Comparison of ENCODE assay signal across 14 mouse cellular contexts in the genomic region with DNA sequence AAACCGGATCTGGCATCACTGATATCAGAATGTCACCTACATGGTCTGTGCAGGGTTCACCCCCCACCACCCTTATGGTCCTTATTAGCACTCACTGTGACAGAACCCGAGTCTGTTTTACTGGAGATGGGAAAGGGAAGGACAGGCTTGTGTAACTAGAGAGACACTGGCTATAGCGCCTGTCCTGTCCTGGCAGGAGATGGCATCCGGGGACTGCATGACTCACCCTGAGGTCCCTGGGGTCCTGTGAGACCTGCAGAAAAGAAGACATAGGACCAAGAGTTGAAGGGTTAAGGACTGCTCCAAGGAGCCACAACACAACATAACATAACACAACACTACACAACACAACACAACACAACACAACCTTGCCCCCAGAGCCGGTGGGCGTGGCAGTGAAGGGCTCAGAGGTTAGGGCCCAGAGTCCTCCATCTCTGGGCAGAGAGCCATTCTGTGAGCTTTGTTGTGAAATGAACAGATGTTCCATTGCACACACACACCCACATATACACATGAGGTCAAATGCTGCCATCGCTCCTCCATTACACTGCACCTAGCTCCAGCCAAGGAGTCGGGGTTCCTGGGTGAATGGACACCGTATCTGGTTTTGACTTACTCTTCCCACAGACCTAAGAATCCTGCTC. TPM values are rescaled to one million over a fixed set of nuclear protein-coding genes. Genes with fewer than 3 reads are reported as not detected.
DNase-seq lines count a peak whose midpoint lies in the region; ATAC-seq lines count a peak whose summit lies in the region.
"Had no signal": no experiment of that assay in that cellular context is flagged by ENCODE, and none has a peak within 500 bp of the region (broad histone marks: within the 10 kb centered on the region; RNA-seq: fewer than 3 reads in every experiment).

No protein-coding gene starts in this region.

- 89% methylated on average over 9 of the region's 9 CpGs for WGBS in hindbrain, embryonic 15.5 days
- 90% methylated on average over 9 of the region's 9 CpGs for WGBS in hindbrain, embryonic 10.5 days
- 81% methylated on average over 9 of the region's 9 CpGs for WGBS in embryonic facial prominence, embryonic 15.5 days

- no peak overlapping the region for H3K4me3 ChIP-seq in hindbrain, embryonic 15.5 days
- H3K4me3 ChIP-seq in hindbrain, embryonic 10.5 days: no peak overlapping the region
- no peak overlapping the region for H3K4me3 ChIP-seq in embryonic facial prominence, embryonic 15.5 days (replicated peaks)
- H3K4me3 ChIP-seq: layer of hippocampus, adult 2 months had no signal

- H3K9ac ChIP-seq in hindbrain, embryonic 15.5 days: no peak overlapping the region
- H3K9ac ChIP-seq in embryonic facial prominence, embryonic 15.5 days: no peak overlapping the region

- no peak overlapping the region for H3K4me2 ChIP-seq in hindbrain, embryonic 15.5 days
- no peak overlapping the region for H3K4me2 ChIP-seq in embryonic facial prominence, embryonic 15.5 days (replicated peaks)

- peaks cover 6% of the 10 kb centered on the region for H3K4me1 ChIP-seq in hindbrain, embryonic 15.5 days (replicated peaks)
- peaks cover 22% of the 10 kb centered on the region for H3K4me1 ChIP-seq in hindbrain, embryonic 10.5 days (replicated peaks)
- H3K4me1 ChIP-seq in embryonic facial prominence, embryonic 15.5 days: peaks cover 15% of the 10 kb centered on the region

- H3K27me3 ChIP-seq in hindbrain, embryonic 15.5 days: no peaks in the 10 kb centered on the region
- peaks cover 5% of the 10 kb centered on the region for H3K27me3 ChIP-seq in hindbrain, embryonic 10.5 days (ENCODE audit: insufficient read depth, poor library complexity, severe bottlenecking)
- H3K27me3 ChIP-seq in embryonic facial prominence, embryonic 15.5 days: no peaks in the 10 kb centered on the region

- no peaks in the 10 kb centered on the region for H3K9me3 ChIP-seq in hindbrain, embryonic 15.5 days
- no peaks in the 10 kb centered on the region for H3K9me3 ChIP-seq in hindbrain, embryonic 10.5 days
- no peaks in the 10 kb centered on the region for H3K9me3 ChIP-seq in embryonic facial prominence, embryonic 15.5 days (replicated peaks)

- no peak for DNase-seq in hindbrain, embryonic 10.5 days (ENCODE audit: low spot score)
- peak; percentile 69 for DNase-seq in NIH3T3 (ENCODE audit: low read depth)
- peak; percentile 25 to 62 for DNase-seq in lung, postnatal 4 days
- DNase-seq in gastrocnemius, adult 18-20 months (ENCODE audit: low spot score): no peak
- DNase-seq: cerebellum, adult 18-20 months; embryo, embryonic 11 days; heart, adult 18-20 months; kidney, adult 2 months; right cerebral cortex, postnatal 25 days had no signal

- no peaks in the 10 kb centered on the region for H3K36me3 ChIP-seq in hindbrain, embryonic 15.5 days
- no peaks in the 10 kb centered on the region for H3K36me3 ChIP-seq in hindbrain, embryonic 10.5 days
- no peaks in the 10 kb centered on the region for H3K36me3 ChIP-seq in embryonic facial prominence, embryonic 15.5 days

- 0 out of 2 replicates have a peak overlapping the region, but pooled peaks have one; percentile 18 for H3K27ac ChIP-seq in hindbrain, embryonic 15.5 days (replicated peaks)
- no peak overlapping the region; the same call in 1 of the 2 replicates for H3K27ac ChIP-seq in hindbrain, embryonic 10.5 days
- H3K27ac ChIP-seq in embryonic facial prominence, embryonic 15.5 days (replicated peaks): peak overlapping the region; percentile 71; the same call in 1 of the 2 replicates
- H3K27ac ChIP-seq: layer of hippocampus, adult 2 months; macrophage had no signal

- no peak for ATAC-seq in hindbrain, embryonic 15.5 days (ENCODE audit: low FRiP score, low read depth)
- no peak for ATAC-seq in embryonic facial prominence, embryonic 15.5 days (ENCODE audit: insufficient number of reproducible peaks, low FRiP score, low TSS enrichment, low read depth)
- no peak for ATAC-seq in megakaryocyte, adult 5-6 weeks (ENCODE audit: poor library complexity, severe bottlenecking)

RNA-seq across cellular contexts. Expression of a gene that starts 32.0 kb away (rescaled TPM):
- polyA plus RNA-seq in hindbrain, embryonic 15.5 days (2015; fragmentation: Nextera tagmentation; extraction: Ambion mirVana): 0.13 and 0.24 TPM in 2 replicates
- 0.19 and 0.30 TPM in 2 replicates for polyA plus RNA-seq in hindbrain, embryonic 10.5 days (2016; fragmentation: Nextera tagmentation; extraction: Ambion mirVana)
- polyA plus RNA-seq in embryonic facial prominence, embryonic 15.5 days (2015; fragmentation: Nextera tagmentation; extraction: Ambion mirVana): 40.6 and 45.7 TPM in 2 replicates
- not detected in 2 replicates for total RNA-seq in megakaryocyte, adult 5-6 weeks (2015)
- total RNA-seq in megakaryocyte, adult 5-6 weeks (2017): not detected in 2 replicates
- total RNA-seq in gastrocnemius, adult 18-20 months (2021): under 1 TPM in 1 of 2 experiments, not detected in 1; 0.11 TPM
- total RNA-seq: layer of hippocampus, adult 2 months had no signal
- polyA plus RNA-seq: macrophage had no signal

Comparison
In these comparisons a context has a peak if more than half of its experiments do, and no peak if none do; other contexts are left out.
1. DNase-seq: peak in NIH3T3 (single experiment) and lung, postnatal 4 days (2 of 2); none in hindbrain, embryonic 10.5 days (single experiment) and gastrocnemius, adult 18-20 months (single experiment).
2. RNA of a gene that starts 32.0 kb away (polyA plus RNA-seq): 40.6 to 45.7 TPM in embryonic facial prominence, embryonic 15.5 days; 0.19 to 0.30 TPM in hindbrain, embryonic 10.5 days and 0.13 to 0.24 TPM in hindbrain, embryonic 15.5 days; every median in the first group is over 10 times any median in the second.